Mouse (Mus musculus) limb, embryonic 10.5 days (tissue): ENCODE measurements around the gene Hist2h2aa2. TPM values are rescaled to one million over a fixed set of nuclear protein-coding genes. Genes with fewer than 3 reads are reported as not detected.
"Not testable (repeated sequence)": the region's sequence is repeated elsewhere in the genome, so short reads cannot be mapped to it uniquely, and the experiment has no call there.

Source experiments
- DNase-seq: peaks from one replicate; pipeline ENCODE4 v3.0.0-alpha.2; 2017; ENCODE audit warnings: low spot score
- H3K27ac ChIP-seq: fragments of 300-500 bp; sonication (generic); 2 replicates; pipeline ENCODE4 v1.5.1; 2016; ENCODE audit warnings: mild to moderate bottlenecking
- H3K27me3 ChIP-seq: fragments of 300-500 bp; sonication (generic); 2 replicates; pipeline ENCODE4 v1.6.1; 2016; ENCODE audit warnings: low read depth, mild to moderate bottlenecking; ENCODE audit not compliant: poor library complexity, severe bottlenecking
- H3K36me3 ChIP-seq: fragments of 300-500 bp; sonication (generic); 2 replicates; pipeline ENCODE4 v1.6.1; 2016; ENCODE audit warnings: mild to moderate bottlenecking, moderate library complexity
- H3K4me1 ChIP-seq: fragments of 300-500 bp; sonication (generic); 2 replicates; pipeline ENCODE4 v1.6.1; 2016
- H3K4me3 ChIP-seq: fragments of 300-500 bp; sonication (generic); 2 replicates; pipeline ENCODE4 v1.5.1; 2016; ENCODE audit warnings: mild to moderate bottlenecking, moderate library complexity
- H3K9me3 ChIP-seq: fragments of 300-500 bp; sonication (generic); replicated peaks from 2 replicates; pipeline ENCODE4 v1.6.1; 2016; ENCODE audit warnings: mild to moderate bottlenecking
- WGBS: fragments of 180-500 bp; shearing (Covaris S2); methylation state at CpG from one replicate; pipeline ENCODE4 v1.1.7; 2016; 5-methylcytosine and 5-hydroxymethylcytosine counted together
- polyA plus RNA-seq: library from polyadenylated mRNA; unstranded; fragments of >200 nt; fragmentation: Nextera tagmentation; extraction: Ambion mirVana; gene quantifications from 2 replicates; pipeline ENCODE4 v1.2.1, GENCODE M21; 2016

Hist2h2aa2 gene
- 18.9 and 27.3 TPM in 2 replicates for polyA plus RNA-seq

- H3K4me1 ChIP-seq: peaks cover 49% of the 10 kb centered on the region
- WGBS: 5% methylated on average over 29 of the region's 85 CpGs
These were observed at the start of gene Hist2h2aa2 for GRCm38 (mm10) chr3:96239949-96240798. Hist2h2aa2 (minus strand) TSS chr3:96240276.

GRCm38 (mm10) chr3:96289201-96289600, 49.1 kb upstream of the Hist2h2aa2 start:
- H3K27ac ChIP-seq: no peak overlapping the region

More at GRCm38 (mm10) chr3:96239949-96240798, at the start of gene Hist2h2aa2:
- not testable (repeated sequence) for H3K27me3 ChIP-seq, H3K9me3 ChIP-seq, H3K36me3 ChIP-seq
- Histone ChIP-seq H3K27ac (peak within 1 kb of the TSS; percentile 95), H3K4me3 (peak within 1 kb of the TSS; percentile 40)
- DNase-seq: peak; percentile 75

GRCm38 (mm10) chr3:96287334-96287733, 47.3 kb upstream of the Hist2h2aa2 start:
- DNase-seq, H3K36me3 ChIP-seq, H3K27ac ChIP-seq, H3K4me3 ChIP-seq, H3K9me3 ChIP-seq: not testable (repeated sequence)
- WGBS: 89% methylated on average over 11 of the region's 11 CpGs
- peaks cover 16% of the 10 kb centered on the region for H3K27me3 ChIP-seq
- H3K4me1 ChIP-seq: peaks cover 13% of the 10 kb centered on the region

More at GRCm38 (mm10) chr3:96289201-96289600, 49.1 kb upstream of the Hist2h2aa2 start:
- WGBS: 80% methylated on average over 3 of the region's 3 CpGs
- Histone ChIP-seq H3K9me3 (no peaks in the 10 kb centered on the region), H3K4me1 (peaks cover 8% of the 10 kb centered on the region), H3K4me3 (no peak overlapping the region), H3K36me3 (no peaks in the 10 kb centered on the region), H3K27me3 (no peaks in the 10 kb centered on the region)
- no peak for DNase-seq

GRCm38 (mm10) chr3:96284457-96284856, 44.4 kb upstream of the Hist2h2aa2 start:
- 27% methylated on average over 4 of the region's 4 CpGs for WGBS
- Histone ChIP-seq H3K27me3 (peaks cover 27% of the 10 kb centered on the region), H3K4me1 (peaks cover 13% of the 10 kb centered on the region), H3K27ac (no peak overlapping the region), H3K36me3 (no peaks in the 10 kb centered on the region), H3K9me3 (no peaks in the 10 kb centered on the region), H3K4me3 (peak overlapping the region; percentile 9; the same call in 1 of the 2 replicates)
- no peak for DNase-seq

GRCm38 (mm10) chr3:96280660-96281059, 40.6 kb upstream of the Hist2h2aa2 start:
- Histone ChIP-seq H3K9me3 (no peaks in the 10 kb centered on the region), H3K27ac (no peak overlapping the region), H3K27me3 (peaks cover 27% of the 10 kb centered on the region), H3K4me3 (no peak overlapping the region), H3K36me3 (no peaks in the 10 kb centered on the region), H3K4me1 (peaks cover 25% of the 10 kb centered on the region)
- DNase-seq: no peak
- WGBS: 53% methylated on average over 6 of the region's 6 CpGs

GRCm38 (mm10) chr3:96277800-96278624, 37.9 kb upstream of the Hist2h2aa2 start:
- DNase-seq: peak; percentile 94
- H3K9me3 ChIP-seq: no peaks in the 10 kb centered on the region
- peaks cover 12% of the 10 kb centered on the region for H3K4me1 ChIP-seq
- H3K27ac ChIP-seq: peak overlapping the region; percentile 88
- H3K27me3 ChIP-seq: peaks cover 17% of the 10 kb centered on the region
- no peaks in the 10 kb centered on the region for H3K36me3 ChIP-seq
- peak overlapping the region; percentile 60 for H3K4me3 ChIP-seq
- WGBS: under 1% methylated on average over 49 of the region's 49 CpGs

- H3K4me3 ChIP-seq: peak overlapping the region; percentile 60
- 14% methylated on average over 8 of the region's 8 CpGs for WGBS
- DNase-seq: no peak
- H3K9me3 ChIP-seq: no peaks in the 10 kb centered on the region
- peak overlapping the region; percentile 88 for H3K27ac ChIP-seq
- no peaks in the 10 kb centered on the region for H3K36me3 ChIP-seq
- H3K27me3 ChIP-seq: peaks cover 11% of the 10 kb centered on the region
- peaks cover 12% of the 10 kb centered on the region for H3K4me1 ChIP-seq
These were observed 37.3 kb upstream of the Hist2h2aa2 start for GRCm38 (mm10) chr3:96277428-96277799.

- H3K36me3 ChIP-seq: no peaks in the 10 kb centered on the region
- peaks cover 12% of the 10 kb centered on the region for H3K4me1 ChIP-seq
- no peaks in the 10 kb centered on the region for H3K9me3 ChIP-seq
- no peak overlapping the region for H3K4me3 ChIP-seq
- no peak for DNase-seq
- WGBS: 89% methylated on average over 17 of the region's 17 CpGs
- H3K27ac ChIP-seq: no peak overlapping the region
- no peaks in the 10 kb centered on the region for H3K27me3 ChIP-seq
These were observed 33.8 kb upstream of the Hist2h2aa2 start for GRCm38 (mm10) chr3:96273591-96274465.

GRCm38 (mm10) chr3:96269511-96270474, 29.7 kb upstream of the Hist2h2aa2 start, which contains the start of gene Hist2h2bb:
Hist2h2bb (plus strand) TSS chr3:96269752.
- peak within 1 kb of the TSS; percentile 93 for H3K27ac ChIP-seq
- DNase-seq: peak; percentile 91
- H3K36me3 ChIP-seq: no peaks in the 10 kb centered on the region
- no peaks in the 10 kb centered on the region for H3K27me3 ChIP-seq
- H3K9me3 ChIP-seq: no peaks in the 10 kb centered on the region
- peak within 1 kb of the TSS; percentile 62 for H3K4me3 ChIP-seq
- WGBS: under 1% methylated on average over 45 of the region's 45 CpGs
- peaks cover 21% of the 10 kb centered on the region for H3K4me1 ChIP-seq

GRCm38 (mm10) chr3:96268776-96269378, 28.8 kb upstream of the Hist2h2aa2 start:
- H3K27me3 ChIP-seq, H3K36me3 ChIP-seq, H3K9me3 ChIP-seq: not testable (repeated sequence)
- H3K4me1 ChIP-seq: peaks cover 30% of the 10 kb centered on the region
- H3K27ac ChIP-seq: peak overlapping the region; percentile 93
- peak; percentile 54 for DNase-seq
- H3K4me3 ChIP-seq: peak overlapping the region; percentile 62
- under 1% methylated on average over 15 of the region's 44 CpGs for WGBS
